Comparison of ENCODE assay signal across 10 mouse cellular contexts in the genomic region with DNA sequence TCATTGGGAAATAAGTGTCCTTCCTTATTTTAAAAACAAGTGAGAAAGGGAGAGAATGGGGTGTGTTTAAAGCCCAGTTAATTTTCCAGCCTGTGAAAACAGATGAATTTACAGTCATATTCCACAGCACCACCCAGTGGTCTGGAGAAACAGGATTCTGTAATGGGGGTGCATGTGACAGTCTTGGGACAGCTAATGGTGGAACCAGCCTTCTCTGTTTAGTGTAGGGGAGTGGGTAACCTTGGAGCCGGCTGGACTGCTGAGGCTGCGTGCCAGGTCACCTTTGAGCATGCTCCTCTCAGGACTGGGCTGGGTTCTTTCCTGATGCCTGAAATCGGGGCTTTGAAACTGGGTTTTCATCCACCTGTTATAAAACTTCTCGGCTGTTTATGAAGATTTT. TPM values are rescaled to one million over a fixed set of nuclear protein-coding genes. Genes with fewer than 3 reads are reported as not detected.
DNase-seq lines count a peak whose midpoint lies in the region; ATAC-seq and TF ChIP-seq lines count a peak whose summit lies in the region.
"Had no signal": no experiment of that assay in that cellular context is flagged by ENCODE, and none has a peak within 500 bp of the region (broad histone marks: within the 10 kb centered on the region; RNA-seq: fewer than 3 reads in every experiment).

No protein-coding gene starts in this region.

- intact Hi-C loops in gastrocnemius, adult 2 months (cut with DNase I): no loop called here

- H3K27ac ChIP-seq in gastrocnemius, adult 2 months: no peak overlapping the region
- H3K27ac ChIP-seq: limb, embryonic 10.5 days had no signal

- no peak for ATAC-seq in megakaryocyte progenitor cell, adult 5-6 weeks (replicated peaks; ENCODE audit: poor library complexity)
- ATAC-seq: Patski had no signal

- TF ChIP-seq CTCF in gastrocnemius, adult 2 months (IDR thresholded peaks at IDR 0.05): peak; percentile 21; the same call in 1 of the 2 replicates

- H3K4me3 ChIP-seq in gastrocnemius, adult 2 months: no peak overlapping the region
- H3K4me3 ChIP-seq: limb, embryonic 10.5 days had no signal

- no peak for DNase-seq in gastrocnemius, adult 2 months
- DNase-seq in gastrocnemius, adult 8-10 months (ENCODE audit: low spot score in 2 of 2): no peak
- peak; percentile 12 to 22 for DNase-seq in layer of hippocampus, postnatal 10 days (ENCODE audit: low spot score in 2 of 2)
- DNase-seq in layer of hippocampus, postnatal 36 days: no peak
- peak; percentile 13 for DNase-seq in adrenal gland, adult 8-10 months
- peak; percentile 33 for DNase-seq in heart, adult 8-10 months (ENCODE audit: low spot score)
- no peak for DNase-seq in cerebellum, adult 18-20 months

RNA-seq across cellular contexts. Expression of a gene that starts 34.9 kb away (rescaled TPM):
- not detected for total RNA-seq in gastrocnemius, adult 2 months (2021)
- total RNA-seq in gastrocnemius, adult 8-10 months (2022): not detected
- total RNA-seq in layer of hippocampus, postnatal 10 days (2021): under 1 TPM; 0.41 to 0.60 TPM
- under 1 TPM in 1 of 2 experiments, not detected in 1; 0.22 TPM for total RNA-seq in layer of hippocampus, postnatal 36 days (2021)
- not detected for total RNA-seq in adrenal gland, adult 8-10 months (2022)
- total RNA-seq in heart, adult 8-10 months (2022): not detected
- not detected in 2 replicates for total RNA-seq in megakaryocyte progenitor cell, adult 5-6 weeks (2015)
- not detected in 2 replicates for total RNA-seq in megakaryocyte progenitor cell, adult 5-6 weeks (2017)

Comparison
In these comparisons a context has a peak if more than half of its experiments do, and no peak if none do; other contexts are left out.
1. DNase-seq: peak in layer of hippocampus, postnatal 10 days (2 of 2), adrenal gland, adult 8-10 months (single experiment) and heart, adult 8-10 months (single experiment); none in gastrocnemius, adult 2 months (single experiment), gastrocnemius, adult 8-10 months (0 of 2), layer of hippocampus, postnatal 36 days (0 of 2) and cerebellum, adult 18-20 months (0 of 2).